Mouse (Mus musculus) limb, embryonic 13.5 days (tissue): ENCODE results near the gene Troap. TPM values are rescaled to one million over a fixed set of nuclear protein-coding genes. Genes with fewer than 3 reads are reported as not detected.
"Not testable (repeated sequence)": the region's sequence is repeated elsewhere in the genome, so short reads cannot be mapped to it uniquely, and the experiment has no call there.

Experiments used
- ATAC-seq: fragments of 200-750 bp; cut with Nextera tagmentation; 2 replicates; pipeline ENCODE4 v1.8.0; 2017; ENCODE audit warnings: low read depth, moderate number of reproducible peaks, moderate TSS enrichment; ENCODE audit not compliant: low FRiP score
- H3K27ac ChIP-seq: fragments of 300-500 bp; sonication (generic); 2 replicates; pipeline ENCODE4 v1.5.1; 2015; ENCODE audit warnings: inconsistent platforms, mild to moderate bottlenecking, moderate library complexity
- H3K27me3 ChIP-seq: fragments of 300-500 bp; sonication (generic); 2 replicates; pipeline ENCODE4 v1.6.1; 2015; ENCODE audit warnings: mild to moderate bottlenecking, inconsistent platforms
- H3K36me3 ChIP-seq: fragments of 300-500 bp; sonication (generic); 2 replicates; pipeline ENCODE4 v1.6.1; 2015; ENCODE audit warnings: inconsistent platforms, mild to moderate bottlenecking, moderate library complexity
- H3K4me1 ChIP-seq: fragments of 300-500 bp; sonication (generic); 2 replicates; pipeline ENCODE4 v1.6.1; 2015; ENCODE audit warnings: inconsistent platforms
- H3K4me2 ChIP-seq: fragments of 300-500 bp; sonication (generic); replicated peaks from 2 replicates; pipeline ENCODE4 v1.6.1; 2015; ENCODE audit warnings: inconsistent platforms, mild to moderate bottlenecking, moderate library complexity
- H3K4me3 ChIP-seq: fragments of 300-500 bp; sonication (generic); 2 replicates; pipeline ENCODE4 v1.5.1; 2015; ENCODE audit warnings: moderate library complexity, mild to moderate bottlenecking, inconsistent platforms
- H3K9ac ChIP-seq: fragments of 300-500 bp; sonication (generic); 2 replicates; pipeline ENCODE4 v1.6.1; 2015; ENCODE audit warnings: mild to moderate bottlenecking, inconsistent platforms
- H3K9me3 ChIP-seq: fragments of 300-500 bp; sonication (generic); 2 replicates; pipeline ENCODE4 v1.6.1; 2016; ENCODE audit warnings: inconsistent platforms
- WGBS: fragments of 180-500 bp; shearing (Covaris S2); methylation state at CpG from one replicate; pipeline ENCODE4 v1.1.7; 2015; 5-methylcytosine and 5-hydroxymethylcytosine counted together
- polyA plus RNA-seq: library from polyadenylated mRNA; unstranded; fragments of >200 nt; fragmentation: Nextera tagmentation; extraction: Ambion mirVana; gene quantifications from 2 replicates; pipeline ENCODE4 v1.2.1, GENCODE M21; 2015

The Troap gene
- polyA plus RNA-seq, 1 experiment from 2014 or later = 37.5 TPM

DNA sequence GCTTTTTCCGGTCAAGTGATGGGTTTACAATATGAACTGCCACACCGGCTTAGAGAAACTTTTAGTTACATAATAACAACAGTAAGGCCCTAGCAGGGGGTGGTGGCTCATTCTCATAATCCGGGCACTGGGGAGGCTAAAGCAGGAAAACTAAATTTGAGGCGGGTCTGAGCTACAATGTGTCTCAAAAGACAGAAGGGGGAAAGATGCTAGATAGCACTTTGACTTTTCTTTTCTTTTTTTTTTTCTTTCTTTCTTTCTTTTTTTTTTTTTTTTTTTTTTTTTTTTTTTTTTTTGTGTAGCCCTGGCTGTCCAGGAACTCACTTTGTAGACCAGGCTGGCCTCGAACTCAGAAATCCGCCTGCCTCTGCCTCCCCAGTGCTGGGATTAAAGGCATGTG is 28.6 kb upstream of the Troap start:
- H3K9me3 ChIP-seq, H3K4me3 ChIP-seq, H3K9ac ChIP-seq, H3K36me3 ChIP-seq, H3K27ac ChIP-seq, H3K4me2 ChIP-seq, H3K27me3 ChIP-seq, ATAC-seq: not testable (repeated sequence)
- WGBS = 81% methylated on average over 6 of the region's 6 CpGs
- peaks cover 19% of the 10 kb centered on the region; the same call in 1 of the 2 replicates for H3K4me1 ChIP-seq

DNA sequence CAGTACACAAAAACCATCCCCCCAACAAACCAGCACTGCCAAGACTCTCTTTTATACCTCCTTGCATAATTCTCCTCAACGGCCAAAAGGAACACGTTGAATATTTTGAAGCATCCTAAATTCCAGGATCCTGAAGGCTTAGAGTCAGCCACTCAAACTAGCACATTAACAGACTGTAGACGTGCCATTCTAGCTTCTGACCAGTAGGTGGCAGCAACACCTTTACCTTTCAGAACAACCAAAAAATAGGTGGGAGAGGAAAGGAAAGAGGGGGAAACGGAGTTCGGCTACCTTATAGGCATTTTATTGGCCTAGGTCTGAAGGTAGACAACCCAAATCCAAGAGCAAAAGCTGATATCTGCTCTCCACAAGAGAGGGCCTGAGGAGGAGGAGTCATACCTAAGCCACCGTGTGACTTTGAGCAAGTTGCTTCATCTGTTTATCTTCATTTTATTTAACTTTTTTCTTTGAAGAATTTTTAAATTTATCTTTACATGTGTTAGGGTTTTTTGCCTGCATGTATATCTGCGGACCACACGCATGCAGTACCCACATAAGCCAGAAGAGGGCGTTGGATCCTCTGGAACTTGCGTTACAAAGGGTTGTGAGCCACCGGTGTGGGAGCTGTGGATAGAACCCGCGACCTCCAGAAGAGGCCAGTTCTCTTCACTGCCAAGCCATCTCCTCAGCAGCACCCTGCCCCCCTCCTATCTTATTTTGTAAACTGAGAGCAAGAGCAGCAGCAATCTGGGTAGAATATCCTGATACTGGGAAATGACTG is 24.7 kb upstream of the Troap start:
- peaks cover 36% of the 10 kb centered on the region for H3K27me3 ChIP-seq
- H3K36me3 ChIP-seq = no peaks in the 10 kb centered on the region
- H3K4me1 ChIP-seq = peaks cover 15% of the 10 kb centered on the region
- H3K27ac ChIP-seq = no peak overlapping the region
- H3K4me3 ChIP-seq = no peak overlapping the region
- no peaks in the 10 kb centered on the region for H3K9me3 ChIP-seq
- H3K4me2 ChIP-seq = no peak overlapping the region
- ATAC-seq = no peak
- H3K9ac ChIP-seq = no peak overlapping the region
- WGBS = 30% methylated on average over 13 of the region's 13 CpGs

DNA sequence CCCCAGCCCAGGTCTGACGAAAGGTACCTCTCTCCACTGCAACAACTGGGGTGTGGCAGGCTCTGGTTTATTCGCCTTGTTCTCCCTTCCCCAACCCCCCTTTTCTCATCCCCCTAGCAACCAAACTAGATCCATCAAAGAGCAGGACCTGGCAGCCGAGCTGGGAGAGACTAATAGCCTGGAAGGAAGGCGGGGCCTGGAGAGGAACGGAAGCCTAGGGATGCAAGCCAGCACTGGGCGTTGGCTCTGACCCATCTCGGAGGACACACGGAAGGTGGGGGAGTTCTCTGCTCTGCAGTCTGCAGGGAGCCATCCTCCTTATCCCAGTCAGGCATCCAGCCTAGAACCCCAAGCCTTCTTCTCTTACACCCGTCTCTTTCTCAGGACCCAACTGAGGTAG is 21.0 kb upstream of the Troap start:
- Histone ChIP-seq H3K36me3 (no peaks in the 10 kb centered on the region), H3K9me3 (no peaks in the 10 kb centered on the region), H3K9ac (no peak overlapping the region), H3K4me1 (peaks cover 37% of the 10 kb centered on the region), H3K27me3 (peaks cover 68% of the 10 kb centered on the region), H3K4me3 (no peak overlapping the region), H3K4me2 (no peak overlapping the region), H3K27ac (no peak overlapping the region)
- peak; percentile 49; the same call in 1 of the 2 replicates for ATAC-seq
- 3% methylated on average over 9 of the region's 9 CpGs for WGBS

DNA sequence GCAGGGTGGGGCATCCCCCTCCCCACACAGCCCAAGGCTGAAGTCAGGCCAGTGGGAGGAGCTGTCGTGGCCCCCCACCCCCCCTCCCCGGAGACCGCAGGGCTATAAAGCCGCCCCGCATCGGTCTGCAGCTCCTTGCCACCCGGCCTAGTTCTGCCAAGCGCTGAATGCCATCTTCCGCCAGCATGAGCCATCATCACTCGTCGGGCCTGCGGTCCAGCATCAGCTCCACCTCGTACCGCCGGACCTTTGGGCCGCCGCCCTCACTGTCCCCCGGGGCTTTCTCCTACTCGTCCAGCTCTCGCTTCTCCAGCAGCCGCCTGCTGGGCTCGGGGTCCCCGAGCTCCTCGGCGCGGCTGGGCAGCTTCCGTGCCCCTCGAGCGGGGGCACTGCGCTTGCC is 19.3 kb upstream of the Troap start, which contains the start of gene Prph:
TSS of gene Prph (plus strand) at position 135 of the 400 bp plus-strand sequence.
- Histone ChIP-seq H3K27ac (no peak within 1 kb of the TSS), H3K36me3 (no peaks in the 10 kb centered on the region), H3K4me2 (peak within 1 kb of the TSS; percentile 68), H3K9ac (peak within 1 kb of the TSS; percentile 57), H3K27me3 (peaks cover 83% of the 10 kb centered on the region), H3K4me1 (peaks cover 37% of the 10 kb centered on the region), H3K4me3 (peak within 1 kb of the TSS; percentile 43), H3K9me3 (no peaks in the 10 kb centered on the region)
- ATAC-seq = no peak
- 3% methylated on average over 30 of the region's 30 CpGs for WGBS

DNA sequence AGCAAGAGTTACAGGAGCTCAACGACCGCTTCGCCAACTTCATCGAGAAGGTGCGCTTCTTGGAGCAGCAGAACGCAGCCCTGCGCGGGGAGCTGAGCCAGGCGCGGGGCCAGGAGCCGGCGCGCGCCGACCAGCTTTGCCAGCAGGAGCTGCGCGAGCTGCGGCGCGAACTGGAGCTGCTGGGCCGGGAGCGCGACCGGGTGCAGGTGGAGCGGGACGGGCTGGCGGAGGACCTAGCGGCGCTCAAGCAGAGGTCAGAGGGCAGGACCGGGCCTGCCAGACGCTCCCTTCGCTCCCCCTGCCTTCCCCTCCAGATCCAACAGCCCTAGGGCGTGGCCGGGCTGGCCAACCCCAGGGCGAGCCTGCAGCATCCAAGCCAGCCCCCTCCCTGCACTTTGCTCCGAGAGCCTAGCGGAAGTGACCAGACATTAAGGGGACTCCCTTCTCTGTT is 18.8 kb upstream of the Troap start:
- Histone ChIP-seq H3K4me3 (peak overlapping the region; percentile 43), H3K9me3 (no peaks in the 10 kb centered on the region), H3K27ac (no peak overlapping the region), H3K27me3 (peaks cover 86% of the 10 kb centered on the region), H3K4me1 (peaks cover 33% of the 10 kb centered on the region), H3K4me2 (peak overlapping the region; percentile 68), H3K36me3 (no peaks in the 10 kb centered on the region), H3K9ac (peak overlapping the region; percentile 57)
- ATAC-seq = no peak
- under 1% methylated on average over 37 of the region's 37 CpGs for WGBS

DNA sequence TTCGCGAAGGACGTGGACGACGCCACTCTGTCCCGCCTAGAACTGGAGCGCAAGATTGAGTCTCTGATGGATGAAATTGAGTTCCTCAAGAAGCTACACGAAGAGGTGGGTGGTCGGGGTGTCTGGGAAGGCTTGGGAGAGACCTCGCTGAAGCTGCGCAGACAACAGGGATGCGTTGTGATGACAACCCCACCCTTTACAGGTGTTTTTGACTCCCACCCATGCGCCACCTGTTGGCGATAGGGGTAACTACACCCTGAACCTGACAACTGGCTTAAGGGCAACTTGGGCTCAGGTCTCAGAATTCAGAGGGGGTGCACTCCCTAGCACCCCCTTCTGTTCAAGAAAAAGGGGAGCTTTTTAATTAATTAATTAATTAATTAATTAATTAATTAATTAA is 18.0 kb upstream of the Troap start:
- H3K9ac ChIP-seq = no peak overlapping the region
- no peaks in the 10 kb centered on the region for H3K9me3 ChIP-seq
- peak overlapping the region; percentile 68; the same call in 1 of the 2 replicates for H3K4me2 ChIP-seq
- 6% methylated on average over 14 of the region's 14 CpGs for WGBS
- no peaks in the 10 kb centered on the region for H3K36me3 ChIP-seq
- peak overlapping the region; percentile 43; the same call in 1 of the 2 replicates for H3K4me3 ChIP-seq
- no peak for ATAC-seq
- no peak overlapping the region for H3K27ac ChIP-seq
- H3K27me3 ChIP-seq = peaks cover 91% of the 10 kb centered on the region
- H3K4me1 ChIP-seq = peaks cover 32% of the 10 kb centered on the region

DNA sequence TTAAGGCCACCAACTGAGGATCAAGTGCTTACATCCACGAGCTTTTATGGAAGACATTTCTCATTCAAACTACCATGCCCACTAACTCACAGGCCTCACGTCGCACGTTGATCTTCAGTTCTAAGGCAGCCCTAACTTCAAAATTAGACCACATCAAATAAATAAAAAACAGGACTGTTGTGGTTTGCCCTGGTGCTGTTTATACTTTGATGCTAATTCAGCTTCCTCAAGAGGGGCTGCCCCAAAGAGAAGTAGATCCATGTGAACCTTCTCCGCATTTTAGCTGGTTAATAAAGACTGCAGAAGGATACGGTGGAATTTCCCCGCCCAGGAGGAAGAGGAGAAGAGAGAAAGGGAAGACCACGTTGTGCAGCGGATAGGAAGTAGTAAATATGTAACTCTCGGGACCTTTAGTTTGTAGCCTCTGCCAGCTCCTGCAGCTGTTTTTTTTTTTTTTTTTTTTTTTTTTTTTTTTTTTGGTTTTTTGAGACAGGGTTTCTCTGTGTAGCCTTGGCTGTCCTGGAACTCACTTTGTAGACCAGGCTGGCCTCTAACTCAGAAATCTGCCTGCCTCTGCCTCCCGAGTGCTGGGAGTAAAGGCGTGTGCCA is 8.7 kb upstream of the Troap start:
- 74% methylated on average over 12 of the region's 12 CpGs for WGBS
- Histone ChIP-seq H3K4me2 (no peak overlapping the region), H3K4me1 (no peaks in the 10 kb centered on the region), H3K9me3 (no peaks in the 10 kb centered on the region), H3K27me3 (peaks cover 44% of the 10 kb centered on the region), H3K27ac (no peak overlapping the region), H3K36me3 (no peaks in the 10 kb centered on the region), H3K4me3 (no peak overlapping the region), H3K9ac (no peak overlapping the region)
- ATAC-seq = no peak

DNA sequence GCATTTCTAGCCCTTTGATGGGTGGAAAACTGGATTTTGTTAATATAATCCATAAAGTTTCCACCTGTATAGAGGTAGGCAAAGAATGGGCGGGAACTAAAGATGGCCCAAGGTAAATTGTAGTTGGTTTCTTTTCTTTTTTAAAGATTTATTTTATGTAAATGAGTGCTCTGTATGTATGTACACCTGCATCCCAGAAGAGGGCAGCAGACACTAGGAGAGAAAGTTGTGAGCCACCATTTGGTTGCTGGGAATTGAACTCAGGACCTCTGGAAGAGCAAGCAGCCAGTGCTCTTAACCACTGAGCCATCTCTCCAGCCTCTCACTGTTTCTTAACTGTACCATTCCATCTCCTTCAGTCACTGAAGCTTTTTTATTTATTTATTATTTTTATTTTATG is 2.4 kb upstream of the Troap start:
- 79% methylated on average over 1 of the region's 1 CpGs for WGBS
- H3K4me3 ChIP-seq = no peak overlapping the region

DNA sequence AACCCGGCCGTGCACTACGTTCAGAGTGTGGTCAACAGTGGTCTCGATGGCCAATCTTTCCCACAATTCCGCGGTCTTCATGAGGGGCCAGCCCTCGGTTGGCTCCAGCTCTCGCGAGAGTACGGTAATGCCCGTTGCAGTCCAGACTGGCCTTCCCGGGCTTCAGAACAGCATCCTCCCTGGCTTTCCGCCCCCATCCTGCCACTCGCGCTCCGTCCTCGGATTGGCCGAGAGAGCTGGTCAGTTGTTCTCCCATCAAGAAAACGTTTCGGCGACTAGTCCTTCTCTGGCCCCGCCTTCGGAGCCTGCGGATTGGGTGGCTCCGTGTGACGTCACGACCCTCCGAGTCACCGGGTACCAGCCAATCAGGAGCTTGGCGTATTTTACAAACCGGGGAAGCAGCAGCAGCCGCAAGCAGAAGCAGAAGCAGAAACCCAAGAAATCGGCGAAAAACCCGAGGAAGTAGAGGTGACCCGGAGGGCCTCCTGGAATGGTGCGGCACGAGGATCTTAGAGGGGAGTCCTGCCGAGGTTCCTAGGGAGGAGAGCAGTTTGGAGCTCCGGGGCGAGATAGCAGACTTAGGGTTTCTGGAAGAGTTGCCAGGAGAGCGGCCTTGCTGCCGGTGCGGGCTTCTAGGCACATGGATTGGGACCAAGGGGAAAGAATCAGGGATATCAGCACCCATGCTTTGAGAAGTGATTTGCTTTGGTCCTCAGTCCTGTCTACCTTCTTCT is 392 bp downstream of the Troap start:
- peak overlapping the region; percentile 77 for H3K4me2 ChIP-seq
- H3K4me1 ChIP-seq = peaks cover 19% of the 10 kb centered on the region
- under 1% methylated on average over 44 of the region's 44 CpGs for WGBS
- peak overlapping the region; percentile 69 for H3K4me3 ChIP-seq
- peak; percentile 98 for ATAC-seq
- H3K9ac ChIP-seq = peak overlapping the region; percentile 76
- H3K36me3 ChIP-seq = peaks cover 24% of the 10 kb centered on the region
- no peaks in the 10 kb centered on the region for H3K9me3 ChIP-seq
- no peaks in the 10 kb centered on the region; the same call in 1 of the 2 replicates for H3K27me3 ChIP-seq
- H3K27ac ChIP-seq = peak overlapping the region; percentile 93

More for the DNA sequence above, 2.4 kb upstream of the Troap start:
- peaks cover 6% of the 10 kb centered on the region for H3K36me3 ChIP-seq
- no peaks in the 10 kb centered on the region for H3K9me3 ChIP-seq
- ATAC-seq = no peak
- H3K27ac ChIP-seq = no peak overlapping the region
- no peak overlapping the region for H3K9ac ChIP-seq
- no peak overlapping the region for H3K4me2 ChIP-seq
- peaks cover 7% of the 10 kb centered on the region; the same call in 1 of the 2 replicates for H3K27me3 ChIP-seq
- peaks cover 19% of the 10 kb centered on the region for H3K4me1 ChIP-seq

DNA sequence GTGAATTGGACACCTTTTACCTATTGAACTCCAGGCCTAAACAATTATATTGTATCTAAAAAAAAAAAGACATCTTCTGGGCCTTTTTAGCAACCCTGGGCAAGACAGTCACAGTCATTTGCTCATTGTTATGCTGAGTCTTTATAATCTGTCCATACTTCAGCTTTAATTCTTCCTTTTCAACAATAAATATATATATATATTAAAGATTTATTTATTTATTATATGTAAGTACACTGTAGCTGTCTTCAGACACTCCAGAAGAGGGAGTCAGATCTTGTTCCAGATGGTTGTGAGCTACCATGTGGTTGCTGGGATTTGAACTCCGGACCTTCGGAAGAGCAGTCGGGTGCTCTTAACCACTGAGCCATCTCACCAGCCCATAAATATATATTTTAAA is 1.6 kb downstream of the Troap start:
- Histone ChIP-seq H3K36me3 (peaks cover 36% of the 10 kb centered on the region), H3K4me2 (peak overlapping the region; percentile 77), H3K4me3 (peak overlapping the region; percentile 69), H3K9ac (peak overlapping the region; percentile 76; the same call in 1 of the 2 replicates), H3K4me1 (peaks cover 19% of the 10 kb centered on the region)
- H3K27ac ChIP-seq, ATAC-seq, H3K9me3 ChIP-seq, H3K27me3 ChIP-seq: not testable (repeated sequence)
- 97% methylated on average over 3 of the region's 3 CpGs for WGBS

DNA sequence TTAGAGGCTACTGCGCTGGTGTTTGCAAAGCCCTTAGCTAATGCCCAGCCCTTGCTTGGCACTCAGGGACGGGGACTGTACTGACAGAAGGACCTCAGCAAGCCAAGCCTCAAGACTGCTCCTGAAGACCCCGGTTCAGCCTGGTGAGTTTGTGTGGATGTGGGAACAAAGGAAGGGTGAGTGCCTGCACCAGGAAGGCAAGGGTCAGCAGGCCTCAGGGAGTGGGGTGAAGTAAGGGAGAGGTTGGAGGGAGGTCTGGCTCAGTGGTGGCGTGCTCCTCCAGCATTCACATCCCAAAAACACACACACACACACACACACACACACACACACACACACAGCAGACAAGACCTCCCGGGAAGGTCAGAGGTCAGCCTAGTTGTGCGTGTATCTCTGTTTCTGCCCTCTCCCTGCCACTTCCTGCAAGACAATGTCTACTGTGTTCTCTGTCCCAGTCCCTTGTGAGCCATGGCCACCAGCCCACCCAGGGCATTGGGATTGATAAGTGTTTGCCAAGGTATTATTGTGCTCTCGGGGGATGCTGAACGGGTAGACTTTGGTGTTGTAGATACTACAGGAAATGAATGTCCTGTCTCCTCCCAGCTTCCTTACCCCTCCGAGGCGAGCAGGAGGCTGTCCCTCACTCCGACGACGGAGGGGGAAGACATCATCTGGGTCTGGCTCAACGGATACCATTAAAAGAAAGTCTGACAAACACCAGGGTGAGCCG is 4.0 kb downstream of the Troap start:
- no peak for ATAC-seq
- peaks cover 19% of the 10 kb centered on the region for H3K4me1 ChIP-seq
- WGBS = 82% methylated on average over 15 of the region's 15 CpGs
- H3K4me3 ChIP-seq = no peak overlapping the region
- H3K27ac ChIP-seq = no peak overlapping the region
- H3K9ac ChIP-seq = 0 out of 2 replicates have a peak overlapping the region, but pooled peaks have one; percentile 0
- H3K9me3 ChIP-seq = no peaks in the 10 kb centered on the region
- peaks cover 59% of the 10 kb centered on the region for H3K36me3 ChIP-seq
- no peak overlapping the region for H3K4me2 ChIP-seq
- H3K27me3 ChIP-seq = peaks cover 12% of the 10 kb centered on the region
